ENCODE assay signal across 28 mouse cellular contexts in genomic region chr2:143065914-143066313, GRCm38 (mm10). TPM values are rescaled to one million over a fixed set of nuclear protein-coding genes. Genes with fewer than 3 reads are reported as not detected.
"Had no signal": no experiment of that assay in that cellular context is flagged by ENCODE, and none has a peak within 500 bp of the region (broad histone marks: within the 10 kb centered on the region; RNA-seq: fewer than 3 reads in every experiment).

No protein-coding gene starts in this region.

- H3K9me3 ChIP-seq: lung, embryonic 15.5 days; megakaryocyte, embryonic 14.5 days; midbrain, embryonic 10.5 days; midbrain, embryonic 13.5 days; neural tube, embryonic 13.5 days; stomach, embryonic 15.5 days had no signal

- H3K27me3 ChIP-seq: lung, embryonic 15.5 days; megakaryocyte, embryonic 14.5 days; midbrain, embryonic 13.5 days; stomach, embryonic 15.5 days had no signal

- H3K9ac ChIP-seq: liver, embryonic 14.5 days; liver, postnatal 0 days; lung, embryonic 15.5 days; midbrain, embryonic 13.5 days; neural tube, embryonic 13.5 days; stomach, embryonic 15.5 days had no signal

- H3K4me3 ChIP-seq: layer of hippocampus, adult 2 months; lung, embryonic 15.5 days; megakaryocyte, embryonic 14.5 days; midbrain, embryonic 10.5 days; midbrain, embryonic 13.5 days; myocyte; neural tube, embryonic 13.5 days; stomach, embryonic 15.5 days had no signal

- H3K4me1 ChIP-seq: stomach, embryonic 15.5 days had no signal

- H3K27ac ChIP-seq: kidney, postnatal 0 days; layer of hippocampus, adult 2 months; liver, embryonic 14.5 days; lung, embryonic 15.5 days; midbrain, embryonic 10.5 days; midbrain, embryonic 13.5 days; neural tube, embryonic 13.5 days; stomach, embryonic 15.5 days had no signal

- DNase-seq: kidney, adult 11 months; kidney, adult 9 months; kidney, postnatal 25 days; layer of hippocampus, adult 9-11 months; liver, postnatal 0 days; lung, postnatal 10 days; retina, postnatal 1 day; right cerebral cortex, postnatal 25 days; spleen, adult 18-20 months; thymus, postnatal 25 days had no signal

- H3K4me2 ChIP-seq: liver, embryonic 11.5 days; lung, embryonic 15.5 days; midbrain, embryonic 13.5 days; neural tube, embryonic 13.5 days; stomach, embryonic 15.5 days had no signal

- ATAC-seq: liver, postnatal 0 days; midbrain, embryonic 13.5 days; midbrain, embryonic 16.5 days had no signal

RNA-seq across cellular contexts. Expression of gene Otor, which starts 12.4 kb away (rescaled TPM):
- total RNA-seq: layer of hippocampus, adult 2 months; layer of hippocampus, postnatal 25 days; left cerebral cortex, adult 18-20 months; left cerebral cortex, postnatal 25 days; monocyte, adult 5-6 weeks; neutrophil, adult 5-6 weeks had no signal
- polyA plus RNA-seq: kidney, postnatal 0 days; large intestine, adult 2 months; liver, postnatal 0 days; myocyte had no signal
